ENCODE assay signal across 28 mouse cellular contexts in genomic region chrX:155167667-155168066, GRCm38 (mm10). TPM values are rescaled to one million over a fixed set of nuclear protein-coding genes. Genes with fewer than 3 reads are reported as not detected.
A peak's percentile ranks its signal among the peaks of the same experiment; 100 is the strongest.
DNase-seq lines count a peak whose midpoint lies in the region; ATAC-seq and TF ChIP-seq lines count a peak whose summit lies in the region.
"Had no signal": no experiment of that assay in that cellular context is flagged by ENCODE, and none has a peak within 500 bp of the region (broad histone marks: within the 10 kb centered on the region; RNA-seq: fewer than 3 reads in every experiment).

No protein-coding gene starts in this region.

- TF ChIP-seq POLR2A in myocyte (IDR thresholded peaks at IDR 0.05; ENCODE audit: insufficient read length, low read depth) = no peak

- DNase-seq in embryonic facial prominence, embryonic 14.5 days (ENCODE audit: low spot score) = peak; percentile 6
- DNase-seq in embryonic facial prominence, embryonic 10.5 days (ENCODE audit: low spot score) = no peak
- peak; percentile 9 for DNase-seq in kidney, postnatal 0 days (ENCODE audit: low spot score)
- no peak for DNase-seq in kidney, adult 18-20 months
- DNase-seq in left cerebral cortex, postnatal 10 days (ENCODE audit: extremely low spot score in 1 of 2, low spot score in 2 of 2) = no peak
- DNase-seq: adrenal gland, adult 2 months; adrenal gland, adult 8-10 months; adrenal gland, postnatal 10 days; adrenal gland, postnatal 14 days; adrenal gland, postnatal 25 days; adrenal gland, postnatal 36 days; B cell, adult 2 months; cerebellum, adult 11 months; cerebellum, adult 11-12 months; cerebellum, adult 18-20 months had no signal

- no peak overlapping the region for H3K27ac ChIP-seq in embryonic facial prominence, embryonic 14.5 days (replicated peaks; ENCODE audit: low read depth, low read length)
- no peak overlapping the region for H3K27ac ChIP-seq in embryonic facial prominence, embryonic 10.5 days (replicated peaks)
- H3K27ac ChIP-seq in kidney, postnatal 0 days = no peak overlapping the region
- H3K27ac ChIP-seq in forebrain, embryonic 16.5 days (ENCODE audit: low read length) = no peak overlapping the region

- H3K79me2 ChIP-seq in C2C12 (ENCODE audit: control insufficient read depth, insufficient read depth) (no peaks in the 10 kb centered on the region), myocyte (ENCODE audit: control insufficient read depth, insufficient read depth) (no peaks in the 10 kb centered on the region)

- H3K4me1 ChIP-seq in embryonic facial prominence, embryonic 14.5 days (ENCODE audit: control insufficient read depth, insufficient read depth, low read length) = no peaks in the 10 kb centered on the region
- H3K4me1 ChIP-seq in embryonic facial prominence, embryonic 10.5 days = no peaks in the 10 kb centered on the region
- no peaks in the 10 kb centered on the region for H3K4me1 ChIP-seq in kidney, postnatal 0 days (replicated peaks; ENCODE audit: insufficient read depth, low read length)
- no peaks in the 10 kb centered on the region for H3K4me1 ChIP-seq in forebrain, embryonic 16.5 days (replicated peaks; ENCODE audit: control insufficient read depth, insufficient read depth, low read length)

- 84% methylated on average over 3 of the region's 3 CpGs for WGBS in embryonic facial prominence, embryonic 14.5 days
- WGBS in embryonic facial prominence, embryonic 10.5 days = 94% methylated on average over 3 of the region's 3 CpGs
- 85% methylated on average over 3 of the region's 3 CpGs for WGBS in kidney, postnatal 0 days
- 97% methylated on average over 3 of the region's 3 CpGs for WGBS in forebrain, embryonic 16.5 days

- H3K9me3 ChIP-seq in embryonic facial prominence, embryonic 14.5 days (ENCODE audit: control insufficient read depth, low read length) = no peaks in the 10 kb centered on the region
- H3K9me3 ChIP-seq in embryonic facial prominence, embryonic 10.5 days = peaks cover 3% of the 10 kb centered on the region; the same call in 1 of the 2 replicates
- H3K9me3 ChIP-seq in kidney, postnatal 0 days (replicated peaks; ENCODE audit: low read length) = no peaks in the 10 kb centered on the region
- H3K9me3 ChIP-seq in forebrain, embryonic 16.5 days (ENCODE audit: control insufficient read depth, low read length) = no peaks in the 10 kb centered on the region
- H3K9me3 ChIP-seq: G1E had no signal

- H3K79me3 ChIP-seq in C2C12 (ENCODE audit: low read depth) = no peaks in the 10 kb centered on the region

- no peaks in the 10 kb centered on the region for H3K27me3 ChIP-seq in embryonic facial prominence, embryonic 14.5 days (replicated peaks; ENCODE audit: control insufficient read depth, insufficient read depth, low read length)
- no peaks in the 10 kb centered on the region for H3K27me3 ChIP-seq in embryonic facial prominence, embryonic 10.5 days (replicated peaks; ENCODE audit: low read depth, poor library complexity, severe bottlenecking)
- no peaks in the 10 kb centered on the region for H3K27me3 ChIP-seq in kidney, postnatal 0 days (ENCODE audit: insufficient read depth, low read length)
- H3K27me3 ChIP-seq in C2C12 (ENCODE audit: control insufficient read depth, insufficient read depth, insufficient read length) (no peaks in the 10 kb centered on the region), myocyte (ENCODE audit: control insufficient read depth, insufficient read depth, insufficient read length) (no peaks in the 10 kb centered on the region)
- H3K27me3 ChIP-seq in forebrain, embryonic 16.5 days (replicated peaks; ENCODE audit: control insufficient read depth, insufficient read depth, low read length) = no peaks in the 10 kb centered on the region
- H3K27me3 ChIP-seq: CH12.LX had no signal

- no peak for ATAC-seq in embryonic facial prominence, embryonic 14.5 days (ENCODE audit: low read depth)
- ATAC-seq in kidney, postnatal 0 days (replicated peaks; ENCODE audit: low FRiP score, low read depth) = no peak
- no peak for ATAC-seq in forebrain, embryonic 16.5 days
- ATAC-seq: activated CD4-positive, CD25-positive, alpha-beta regulatory T cell, adult 4 months; CD4-positive, CD25-positive, alpha-beta regulatory T cell, adult 4 months; Patski had no signal

- TF ChIP-seq CTCF in kidney, postnatal 0 days (IDR thresholded peaks at IDR 0.05; ENCODE audit: low read depth) = no peak
- no peak for TF ChIP-seq CTCF in C2C12 (IDR thresholded peaks at IDR 0.05; ENCODE audit: control insufficient read depth, insufficient read depth, insufficient read length)

- H3K9ac ChIP-seq in embryonic facial prominence, embryonic 14.5 days (ENCODE audit: low read depth, low read length) = no peak overlapping the region
- H3K9ac ChIP-seq in kidney, postnatal 0 days (ENCODE audit: low read depth, low read length) = no peak overlapping the region
- no peak overlapping the region for H3K9ac ChIP-seq in forebrain, embryonic 16.5 days (replicated peaks; ENCODE audit: low read depth, low read length)

- H3ac ChIP-seq in C2C12 (ENCODE audit: control insufficient read depth, insufficient read length, low read depth) (no peak overlapping the region), myocyte (ENCODE audit: control insufficient read depth, insufficient read length) (no peak overlapping the region)

- no peak overlapping the region for H3K4me2 ChIP-seq in embryonic facial prominence, embryonic 14.5 days (ENCODE audit: low read depth, low read length)
- no peak overlapping the region for H3K4me2 ChIP-seq in kidney, postnatal 0 days (ENCODE audit: low read length)
- H3K4me2 ChIP-seq in myocyte (ENCODE audit: low read depth) = peak overlapping the region; percentile 36
- no peak overlapping the region for H3K4me2 ChIP-seq in forebrain, embryonic 16.5 days (ENCODE audit: low read length)

- H3K36me3 ChIP-seq in embryonic facial prominence, embryonic 14.5 days (ENCODE audit: control insufficient read depth, insufficient read depth, low read length) = no peaks in the 10 kb centered on the region
- no peaks in the 10 kb centered on the region for H3K36me3 ChIP-seq in embryonic facial prominence, embryonic 10.5 days (replicated peaks)
- no peaks in the 10 kb centered on the region for H3K36me3 ChIP-seq in kidney, postnatal 0 days (ENCODE audit: insufficient read depth, low read length)
- H3K36me3 ChIP-seq in C2C12 (ENCODE audit: control insufficient read depth, insufficient read depth) (no peaks in the 10 kb centered on the region), myocyte (ENCODE audit: control insufficient read depth, insufficient read depth) (no peaks in the 10 kb centered on the region)
- H3K36me3 ChIP-seq in forebrain, embryonic 16.5 days (ENCODE audit: control insufficient read depth, insufficient read depth) = no peaks in the 10 kb centered on the region
- H3K36me3 ChIP-seq: G1E had no signal

- no peak overlapping the region for H3K4me3 ChIP-seq in embryonic facial prominence, embryonic 14.5 days (ENCODE audit: low read depth, low read length)
- H3K4me3 ChIP-seq in embryonic facial prominence, embryonic 10.5 days = no peak overlapping the region
- no peak overlapping the region for H3K4me3 ChIP-seq in kidney, postnatal 0 days (replicated peaks; ENCODE audit: low read depth, low read length)
- H3K4me3 ChIP-seq in C2C12 (ENCODE audit: insufficient read depth, poor library complexity, severe bottlenecking) (no peak overlapping the region), myocyte (no peak overlapping the region)
- no peak overlapping the region for H3K4me3 ChIP-seq in forebrain, embryonic 16.5 days (replicated peaks; ENCODE audit: low read length)

- intact Hi-C loops in left cerebral cortex, postnatal 10 days (cut with DNase I) = no loop called here

TF ChIP-seq in C2C12, 6 proteins besides CTCF, POLR2A, EP300 and RAD21:
- TF ChIP-seq MYOG (IDR thresholded peaks at IDR 0.05; ENCODE audit: control insufficient read depth, extremely low read depth, insufficient read length) (no peak), FOSL1 (IDR thresholded peaks at IDR 0.05; ENCODE audit: insufficient read depth, low read length, poor library complexity, severe bottlenecking) (no peak), MAX (IDR thresholded peaks at IDR 0.05) (no peak), MYOD1 (IDR thresholded peaks at IDR 0.05; ENCODE audit: control insufficient read depth, insufficient read length, low read depth) (peak; percentile 71), CEBPB (IDR thresholded peaks at IDR 0.05; ENCODE audit: low read depth) (no peak), USF1 (IDR thresholded peaks at IDR 0.05; ENCODE audit: low read depth) (no peak)

TF ChIP-seq in myocyte, 11 proteins besides CTCF, POLR2A, EP300 and RAD21:
- TF ChIP-seq USF1 (IDR thresholded peaks at IDR 0.05; ENCODE audit: low read depth) = no peak
- TF ChIP-seq MYOD1 (IDR thresholded peaks at IDR 0.05; ENCODE audit: control insufficient read depth in 1 of 3, insufficient read length in 2 of 3, low read depth in 2 of 3) = peak; percentile 66 to 93 (median 75)
- peak; percentile 16 to 87 (median 73) for TF ChIP-seq MYOG (IDR thresholded peaks at IDR 0.05; ENCODE audit: control insufficient read depth in 1 of 3, insufficient read depth in 1 of 3, insufficient read length in 2 of 3, low read depth in 2 of 3)
- peak; percentile 32 for TF ChIP-seq TCF3 (IDR thresholded peaks at IDR 0.05; ENCODE audit: insufficient read length, low read depth)

RNA-seq across cellular contexts. Expression of gene Cldn34b2, which starts 39.5 kb away (rescaled TPM):
- polyA plus RNA-seq in embryonic facial prominence, embryonic 14.5 days (2014; fragmentation: Nextera tagmentation; extraction: Ambion mirVana) = not detected in 2 replicates
- polyA plus RNA-seq in embryonic facial prominence, embryonic 10.5 days (2016; fragmentation: Nextera tagmentation; extraction: Ambion mirVana) = not detected in 2 replicates
- 0.17 TPM in 1 of 2 replicates, not detected in the other for polyA plus RNA-seq in kidney, postnatal 0 days (2015; fragmentation: Nextera tagmentation; extraction: Ambion mirVana)
- not detected for polyA plus RNA-seq in C2C12 (2012; fragmentation: generic; extraction: Trizol)
- polyA plus RNA-seq in myocyte (2012; fragmentation: generic; extraction: Trizol) = not detected
- not detected for total RNA-seq in left cerebral cortex, postnatal 10 days (2021)
- polyA plus RNA-seq in forebrain, embryonic 16.5 days (2015; fragmentation: Nextera tagmentation; extraction: Ambion mirVana) = not detected in 2 replicates
- total RNA-seq: adrenal gland, adult 18-20 months; adrenal gland, adult 2 months; adrenal gland, adult 8-10 months; adrenal gland, postnatal 10 days; adrenal gland, postnatal 14 days; adrenal gland, postnatal 25 days; adrenal gland, postnatal 36 days; adrenal gland, postnatal 4 days; CH12.LX; ES-E14; G1E; MEL had no signal
- polyA plus RNA-seq: activated CD4-positive, CD25-positive, alpha-beta regulatory T cell, adult 4 months; adrenal gland, adult 2 months; brain, embryonic 14.5 days; CD4-positive, CD25-positive, alpha-beta regulatory T cell, adult 4 months; G1E; Patski had no signal

RNA-seq across cellular contexts. Expression of gene Sat1, which starts 48.6 kb away (rescaled TPM):
- 148 TPM in 2 replicates for polyA plus RNA-seq in embryonic facial prominence, embryonic 14.5 days (2014; fragmentation: Nextera tagmentation; extraction: Ambion mirVana)
- 75.6 and 82.2 TPM in 2 replicates for polyA plus RNA-seq in embryonic facial prominence, embryonic 10.5 days (2016; fragmentation: Nextera tagmentation; extraction: Ambion mirVana)
- 510 and 558 TPM in 2 replicates for polyA plus RNA-seq in kidney, postnatal 0 days (2015; fragmentation: Nextera tagmentation; extraction: Ambion mirVana)
- polyA plus RNA-seq in C2C12 (2012; fragmentation: generic; extraction: Trizol) = 122 TPM
- 305 TPM for polyA plus RNA-seq in myocyte (2012; fragmentation: generic; extraction: Trizol)
- total RNA-seq in left cerebral cortex, postnatal 10 days (2021) = 10 to 100 TPM; 52.4 to 57.1 TPM
- polyA plus RNA-seq in forebrain, embryonic 16.5 days (2015; fragmentation: Nextera tagmentation; extraction: Ambion mirVana) = 53.7 and 62.9 TPM in 2 replicates

Comparison
In these comparisons a context has a peak if more than half of its experiments do, and no peak if none do; other contexts are left out.
1. DNase-seq: peak in embryonic facial prominence, embryonic 14.5 days (single experiment) and kidney, postnatal 0 days (single experiment); none in embryonic facial prominence, embryonic 10.5 days (single experiment), kidney, adult 18-20 months (single experiment) and left cerebral cortex, postnatal 10 days (0 of 2).